ENCODE assay signal across 8 mouse cellular contexts in the genomic region with DNA sequence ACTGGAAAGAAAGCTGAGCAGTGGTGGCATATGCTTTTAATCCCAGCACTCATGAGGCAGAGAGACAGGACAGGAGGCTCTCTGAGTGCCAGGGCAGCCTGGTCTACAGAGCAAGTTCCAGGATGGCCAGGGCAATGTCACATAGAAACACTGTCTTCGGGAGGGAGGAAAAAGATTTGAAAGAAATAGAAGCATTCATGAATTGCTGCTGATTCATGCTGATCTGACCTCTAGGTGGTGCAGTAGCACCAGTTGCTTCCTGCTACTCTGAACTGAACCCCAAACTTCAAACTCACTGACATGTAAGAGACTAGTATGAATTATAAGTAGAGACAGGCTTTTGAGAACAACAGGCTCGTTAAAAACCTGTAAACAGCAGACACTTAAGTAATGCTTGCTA. TPM values are rescaled to one million over a fixed set of nuclear protein-coding genes. Genes with fewer than 3 reads are reported as not detected.
DNase-seq lines count a peak whose midpoint lies in the region; ATAC-seq and TF ChIP-seq lines count a peak whose summit lies in the region.

No protein-coding gene starts in this region.

- WGBS in liver, embryonic 12.5 days (ENCODE audit: insufficient replicate concordance) = 52% methylated on average over 2 of the region's 2 CpGs

- H3K4me3 ChIP-seq in C2C12 (ENCODE audit: insufficient read depth, poor library complexity, severe bottlenecking) = no peak overlapping the region
- no peak overlapping the region for H3K4me3 ChIP-seq in liver, embryonic 12.5 days

- no peak overlapping the region for H3ac ChIP-seq in C2C12 (ENCODE audit: control insufficient read depth, insufficient read length, low read depth)

- H3K79me3 ChIP-seq in C2C12 (ENCODE audit: low read depth) = peaks cover 93% of the 10 kb centered on the region

- TF ChIP-seq CTCF in C2C12 (IDR thresholded peaks at IDR 0.05; ENCODE audit: control insufficient read depth, insufficient read depth, insufficient read length) = peak; percentile 5

- H3K79me2 ChIP-seq in C2C12 (ENCODE audit: control insufficient read depth, insufficient read depth) = peaks cover 100% of the 10 kb centered on the region

- no peak overlapping the region for H3K9ac ChIP-seq in liver, embryonic 12.5 days

- 0 out of 2 replicates have a peak overlapping the region, but pooled peaks have one; percentile 28 for H3K27ac ChIP-seq in liver, embryonic 12.5 days

- no peaks in the 10 kb centered on the region for H3K9me3 ChIP-seq in liver, embryonic 12.5 days (replicated peaks)

- DNase-seq in heart, postnatal 10 days = peak; percentile 43 to 48
- no peak for DNase-seq in heart, postnatal 25 days (ENCODE audit: low spot score)
- DNase-seq in T-cell, adult 2 months (ENCODE audit: low spot score) = peak; percentile 44
- peak; percentile 55 for DNase-seq in thymus, postnatal 0 days (ENCODE audit: low spot score)
- no peak for DNase-seq in left cerebral cortex, postnatal 14 days (ENCODE audit: low spot score in 2 of 2)
- no peak for DNase-seq in spleen, postnatal 14 days (ENCODE audit: low spot score in 2 of 2)

- peaks cover 79% of the 10 kb centered on the region for H3K36me3 ChIP-seq in C2C12 (ENCODE audit: control insufficient read depth, insufficient read depth)
- peaks cover 84% of the 10 kb centered on the region for H3K36me3 ChIP-seq in liver, embryonic 12.5 days

- peaks cover 41% of the 10 kb centered on the region for H3K4me1 ChIP-seq in liver, embryonic 12.5 days

- H3K27me3 ChIP-seq in C2C12 (ENCODE audit: control insufficient read depth, insufficient read depth, insufficient read length) = no peaks in the 10 kb centered on the region
- no peaks in the 10 kb centered on the region for H3K27me3 ChIP-seq in liver, embryonic 12.5 days (replicated peaks)

- H3K4me2 ChIP-seq in liver, embryonic 12.5 days = no peak overlapping the region

- peak; percentile 54; the same call in 1 of the 2 replicates for ATAC-seq in liver, embryonic 12.5 days

- intact Hi-C loops in heart, postnatal 10 days (cut with DNase I) = loop anchor here (5.0 kb wide), 1 partner anchor 86 kb away; no protein-coding TSS in a partner anchor
- intact Hi-C loops in heart, postnatal 25 days (cut with DNase I) = loop anchor here (5.0 kb wide), 2 partner anchors 81 to 576 kb away; a partner anchor contains a TSS
- intact Hi-C loops in left cerebral cortex, postnatal 14 days (cut with DNase I) = no loop called here

TF ChIP-seq in C2C12, 6 proteins besides CTCF, POLR2A, EP300 and RAD21:
- TF ChIP-seq MYOG (IDR thresholded peaks at IDR 0.05; ENCODE audit: control insufficient read depth, extremely low read depth, insufficient read length) = no peak

RNA-seq across cellular contexts. Expression of a gene that starts 18.4 kb away (rescaled TPM):
- 10 to 100 TPM; 36.0 to 44.9 TPM for total RNA-seq in heart, postnatal 10 days (2021)
- total RNA-seq in heart, postnatal 25 days (2021) = 10 to 100 TPM; 28.3 to 38.9 TPM
- polyA plus RNA-seq in C2C12 (2012; fragmentation: generic; extraction: Trizol) = 13.9 TPM
- 13.1 and 14.6 TPM in 2 replicates for polyA plus RNA-seq in liver, embryonic 12.5 days (2016; fragmentation: Nextera tagmentation; extraction: Ambion mirVana)
- polyA plus RNA-seq in thymus, postnatal 0 days (2015; fragmentation: Nextera tagmentation; extraction: Ambion mirVana) = 20.6 and 27.4 TPM in 2 replicates
- total RNA-seq in left cerebral cortex, postnatal 14 days (2021) = 10 to 100 TPM; 46.3 to 47.9 TPM

RNA-seq across cellular contexts. Expression of a gene that starts 24.6 kb away (rescaled TPM):
- 1 to 10 TPM; 2.4 to 2.8 TPM for total RNA-seq in heart, postnatal 10 days (2021)
- 10 to 100 TPM in 1 of 2 experiments, 1 to 10 TPM in 1; 9.8 to 14.1 TPM for total RNA-seq in heart, postnatal 25 days (2021)
- polyA plus RNA-seq in C2C12 (2012; fragmentation: generic; extraction: Trizol) = 5.5 TPM
- 1.6 and 1.8 TPM in 2 replicates for polyA plus RNA-seq in liver, embryonic 12.5 days (2016; fragmentation: Nextera tagmentation; extraction: Ambion mirVana)
- polyA plus RNA-seq in thymus, postnatal 0 days (2015; fragmentation: Nextera tagmentation; extraction: Ambion mirVana) = 14.8 and 16.4 TPM in 2 replicates
- 10 to 100 TPM; 14.7 to 15.8 TPM for total RNA-seq in left cerebral cortex, postnatal 14 days (2021)

RNA-seq across cellular contexts. Expression of a gene that starts 24.7 kb away (rescaled TPM):
- total RNA-seq in heart, postnatal 10 days (2021) = 1 to 10 TPM; 5.0 to 6.3 TPM
- total RNA-seq in heart, postnatal 25 days (2021) = 1 to 10 TPM; 5.9 to 9.3 TPM
- 2.4 TPM for polyA plus RNA-seq in C2C12 (2012; fragmentation: generic; extraction: Trizol)
- 2.4 and 2.7 TPM in 2 replicates for polyA plus RNA-seq in liver, embryonic 12.5 days (2016; fragmentation: Nextera tagmentation; extraction: Ambion mirVana)
- polyA plus RNA-seq in thymus, postnatal 0 days (2015; fragmentation: Nextera tagmentation; extraction: Ambion mirVana) = 7.3 and 8.4 TPM in 2 replicates
- total RNA-seq in left cerebral cortex, postnatal 14 days (2021) = 1 to 10 TPM; 7.3 to 8.3 TPM

Comparison
In these comparisons a context has a peak if more than half of its experiments do, and no peak if none do; other contexts are left out.
1. DNase-seq: peak in heart, postnatal 10 days (2 of 2), T-cell, adult 2 months (single experiment) and thymus, postnatal 0 days (single experiment); none in heart, postnatal 25 days (single experiment), left cerebral cortex, postnatal 14 days (0 of 2) and spleen, postnatal 14 days (0 of 2).